Mouse (Mus musculus) neural tube, embryonic 13.5 days (tissue): ENCODE measurements around the gene Selenof. TPM values are rescaled to one million over a fixed set of nuclear protein-coding genes. Genes with fewer than 3 reads are reported as not detected.
"Not testable (repeated sequence)": the region's sequence is repeated elsewhere in the genome, so short reads cannot be mapped to it uniquely, and the experiment has no call there.

Source experiments
- ATAC-seq: fragments of 200-750 bp; cut with Nextera tagmentation; 2 replicates; pipeline ENCODE4 v1.8.0; 2017; ENCODE audit warnings: low read depth, mild to moderate bottlenecking, moderate TSS enrichment, moderate library complexity
- H3K27ac ChIP-seq: fragments of 300-500 bp; sonication (generic); replicated peaks from 2 replicates; pipeline ENCODE4 v1.5.1; 2015; ENCODE audit warnings: moderate library complexity, mild to moderate bottlenecking, inconsistent platforms
- H3K27me3 ChIP-seq: fragments of 300-500 bp; sonication (generic); 2 replicates; pipeline ENCODE4 v1.6.1; 2015; ENCODE audit warnings: mild to moderate bottlenecking, inconsistent platforms
- H3K36me3 ChIP-seq: fragments of 300-500 bp; sonication (generic); 2 replicates; pipeline ENCODE4 v1.6.1; 2015; ENCODE audit warnings: mild to moderate bottlenecking, inconsistent platforms
- H3K4me1 ChIP-seq: fragments of 300-500 bp; sonication (generic); replicated peaks from 2 replicates; pipeline ENCODE4 v1.6.1; 2015; ENCODE audit warnings: inconsistent platforms
- H3K4me2 ChIP-seq: fragments of 300-500 bp; sonication (generic); 2 replicates; pipeline ENCODE4 v1.6.1; 2015; ENCODE audit warnings: inconsistent platforms, mild to moderate bottlenecking, moderate library complexity
- H3K4me3 ChIP-seq: fragments of 300-500 bp; sonication (generic); 2 replicates; pipeline ENCODE4 v1.5.1; 2015; ENCODE audit warnings: mild to moderate bottlenecking, inconsistent platforms
- H3K9ac ChIP-seq: fragments of 300-500 bp; sonication (generic); 2 replicates; pipeline ENCODE4 v1.6.1; 2015; ENCODE audit warnings: moderate library complexity, mild to moderate bottlenecking, inconsistent platforms
- H3K9me3 ChIP-seq: fragments of 300-500 bp; sonication (generic); 2 replicates; pipeline ENCODE4 v1.6.1; 2016; ENCODE audit warnings: inconsistent platforms
- WGBS: fragments of 180-500 bp; shearing (Covaris S2); methylation state at CpG from one replicate; pipeline ENCODE4 v1.1.7; 2015; 5-methylcytosine and 5-hydroxymethylcytosine counted together
- polyA plus RNA-seq: library from polyadenylated mRNA; unstranded; fragments of >200 nt; fragmentation: Nextera tagmentation; extraction: Ambion mirVana; gene quantifications from 2 replicates; pipeline ENCODE4 v1.2.1, GENCODE M21; 2015

Selenof gene
- polyA plus RNA-seq, 1 experiment from 2014 or later = 628 TPM

GRCm38 (mm10) chr3:144584789-144585553 lies 14.9 kb downstream of the Selenof start:
- Histone ChIP-seq H3K4me3 (no peak overlapping the region), H3K9me3 (no peaks in the 10 kb centered on the region), H3K27ac (no peak overlapping the region), H3K27me3 (no peaks in the 10 kb centered on the region), H3K9ac (no peak overlapping the region), H3K4me2 (no peak overlapping the region), H3K4me1 (peaks cover 8% of the 10 kb centered on the region), H3K36me3 (peaks cover 43% of the 10 kb centered on the region)
- no peak for ATAC-seq
- WGBS = 86% methylated on average over 6 of the region's 6 CpGs

GRCm38 (mm10) chr3:144586731-144587130 lies 16.6 kb downstream of the Selenof start:
- H3K4me2 ChIP-seq = no peak overlapping the region
- H3K36me3 ChIP-seq = peaks cover 45% of the 10 kb centered on the region
- no peaks in the 10 kb centered on the region for H3K27me3 ChIP-seq
- no peak for ATAC-seq
- H3K9me3 ChIP-seq = no peaks in the 10 kb centered on the region
- peaks cover 8% of the 10 kb centered on the region for H3K4me1 ChIP-seq
- H3K4me3 ChIP-seq = no peak overlapping the region
- no peak overlapping the region for H3K9ac ChIP-seq
- H3K27ac ChIP-seq = peak overlapping the region; percentile 28; the same call in 1 of the 2 replicates
- WGBS = 81% methylated on average over 7 of the region's 7 CpGs

- Histone ChIP-seq H3K4me1 (peaks cover 8% of the 10 kb centered on the region), H3K9ac (no peak overlapping the region), H3K4me3 (no peak overlapping the region), H3K9me3 (no peaks in the 10 kb centered on the region), H3K27ac (no peak overlapping the region), H3K4me2 (no peak overlapping the region), H3K27me3 (no peaks in the 10 kb centered on the region), H3K36me3 (peaks cover 33% of the 10 kb centered on the region)
- no peak for ATAC-seq
- 75% methylated on average over 8 of the region's 8 CpGs for WGBS
Measured at GRCm38 (mm10) chr3:144589189-144589890, 19.2 kb downstream of the Selenof start.

GRCm38 (mm10) chr3:144592992-144593785 lies 23.1 kb downstream of the Selenof start:
- Histone ChIP-seq H3K36me3 (peaks cover 30% of the 10 kb centered on the region), H3K27me3 (no peaks in the 10 kb centered on the region), H3K4me2 (no peak overlapping the region), H3K4me3 (no peak overlapping the region), H3K9me3 (no peaks in the 10 kb centered on the region), H3K4me1 (peaks cover 10% of the 10 kb centered on the region), H3K9ac (no peak overlapping the region), H3K27ac (no peak overlapping the region)
- WGBS = 58% methylated on average over 9 of the region's 9 CpGs
- no peak for ATAC-seq

GRCm38 (mm10) chr3:144597121-144597520 lies 27.0 kb downstream of the Selenof start:
- H3K4me2 ChIP-seq = no peak overlapping the region
- WGBS = 60% methylated on average over 4 of the region's 4 CpGs

GRCm38 (mm10) chr3:144597790-144598467 lies 27.8 kb downstream of the Selenof start:
- no peak overlapping the region for H3K9ac ChIP-seq
- H3K36me3 ChIP-seq = peaks cover 28% of the 10 kb centered on the region
- ATAC-seq = no peak
- no peaks in the 10 kb centered on the region for H3K27me3 ChIP-seq
- no peaks in the 10 kb centered on the region for H3K9me3 ChIP-seq
- no peak overlapping the region for H3K4me2 ChIP-seq
- 0 out of 2 replicates have a peak, but pooled peaks cover 2% of the 10 kb centered on the region for H3K4me1 ChIP-seq
- 56% methylated on average over 12 of the region's 12 CpGs for WGBS
- H3K27ac ChIP-seq = no peak overlapping the region
- no peak overlapping the region for H3K4me3 ChIP-seq

More at GRCm38 (mm10) chr3:144597121-144597520, 27.0 kb downstream of the Selenof start:
- Histone ChIP-seq H3K4me3 (no peak overlapping the region), H3K36me3 (peaks cover 29% of the 10 kb centered on the region), H3K4me1 (0 out of 2 replicates have a peak, but pooled peaks cover 2% of the 10 kb centered on the region), H3K27ac (no peak overlapping the region), H3K9ac (no peak overlapping the region), H3K27me3 (no peaks in the 10 kb centered on the region), H3K9me3 (no peaks in the 10 kb centered on the region)
- ATAC-seq = no peak

GRCm38 (mm10) chr3:144602413-144602812 lies 32.3 kb downstream of the Selenof start:
- WGBS = 82% methylated on average over 4 of the region's 4 CpGs
- Histone ChIP-seq H3K9ac (no peak overlapping the region), H3K9me3 (no peaks in the 10 kb centered on the region), H3K4me1 (0 out of 2 replicates have a peak, but pooled peaks cover 6% of the 10 kb centered on the region), H3K4me2 (no peak overlapping the region), H3K27ac (no peak overlapping the region), H3K36me3 (peaks cover 16% of the 10 kb centered on the region), H3K4me3 (no peak overlapping the region), H3K27me3 (no peaks in the 10 kb centered on the region)
- no peak for ATAC-seq

- no peak overlapping the region for H3K27ac ChIP-seq
- H3K4me1 ChIP-seq = 0 out of 2 replicates have a peak, but pooled peaks cover 6% of the 10 kb centered on the region
- H3K4me2 ChIP-seq = no peak overlapping the region
- H3K9me3 ChIP-seq = no peaks in the 10 kb centered on the region
- H3K36me3 ChIP-seq = peaks cover 16% of the 10 kb centered on the region
- H3K27me3 ChIP-seq = no peaks in the 10 kb centered on the region
- H3K4me3 ChIP-seq = no peak overlapping the region
- no peak overlapping the region for H3K9ac ChIP-seq
- 78% methylated on average over 7 of the region's 7 CpGs for WGBS
- ATAC-seq = no peak
Measured at GRCm38 (mm10) chr3:144602819-144603218, 32.7 kb downstream of the Selenof start.

- no peak for ATAC-seq
- WGBS = 94% methylated on average over 3 of the region's 3 CpGs
Measured at GRCm38 (mm10) chr3:144603558-144603957, 33.5 kb downstream of the Selenof start.

GRCm38 (mm10) chr3:144604205-144604604 lies 34.1 kb downstream of the Selenof start:
- Histone ChIP-seq H3K27me3 (no peaks in the 10 kb centered on the region), H3K27ac (no peak overlapping the region), H3K4me3 (no peak overlapping the region), H3K9me3 (no peaks in the 10 kb centered on the region), H3K36me3 (peaks cover 13% of the 10 kb centered on the region), H3K4me1 (0 out of 2 replicates have a peak, but pooled peaks cover 3% of the 10 kb centered on the region), H3K4me2 (no peak overlapping the region), H3K9ac (no peak overlapping the region)
- WGBS = 77% methylated on average over 7 of the region's 7 CpGs
- ATAC-seq = no peak

More at GRCm38 (mm10) chr3:144603558-144603957, 33.5 kb downstream of the Selenof start:
- peaks cover 16% of the 10 kb centered on the region for H3K36me3 ChIP-seq
- H3K4me2 ChIP-seq = no peak overlapping the region
- no peaks in the 10 kb centered on the region for H3K27me3 ChIP-seq
- H3K27ac ChIP-seq = no peak overlapping the region
- no peaks in the 10 kb centered on the region for H3K9me3 ChIP-seq
- H3K4me1 ChIP-seq = 0 out of 2 replicates have a peak, but pooled peaks cover 3% of the 10 kb centered on the region
- no peak overlapping the region for H3K4me3 ChIP-seq
- no peak overlapping the region for H3K9ac ChIP-seq

GRCm38 (mm10) chr3:144605811-144606210 lies 35.7 kb downstream of the Selenof start:
- not testable (repeated sequence) for H3K9me3 ChIP-seq
- 69% methylated on average over 7 of the region's 7 CpGs for whole genome bisulfite sequencing

More at GRCm38 (mm10) chr3:144605811-144606210, 35.7 kb downstream of the Selenof start:
- H3K4me2 ChIP-seq, H3K36me3 ChIP-seq, H3K27ac ChIP-seq, ATAC-seq, H3K27me3 ChIP-seq, H3K4me3 ChIP-seq, H3K4me1 ChIP-seq, H3K9ac ChIP-seq: not testable (repeated sequence)
